Mouse (Mus musculus) common myeloid progenitor, adult 5-6 weeks (primary cell): ENCODE data around the gene Pcnx3. TPM values are rescaled to one million over a fixed set of nuclear protein-coding genes. Genes with fewer than 3 reads are reported as not detected.

Source experiments
- ATAC-seq: replicated peaks from 2 replicates; pipeline ENCODE4 v1.8.0; 2016; ENCODE audit warnings: low read depth, mild to moderate bottlenecking, moderate TSS enrichment, inconsistent platforms; ENCODE audit not compliant: poor library complexity, severe bottlenecking
- total RNA-seq: library from RNA; stranded (forward); fragments of 200-1000, 187-1606 nt; gene quantifications from 2 replicates; pipeline ENCODE4 v1.2.3, GENCODE M21; 2017

The Pcnx3 gene
- total RNA-seq, 1 experiment from 2014 or later, result 19.8 TPM

GRCm38 (mm10) chr19:5685861-5686260, 2.8 kb downstream of the Pcnx3 start:
- no peak for ATAC-seq

GRCm38 (mm10) chr19:5685431-5685830, 3.3 kb downstream of the Pcnx3 start:
- no peak for ATAC-seq

- ATAC-seq, result no peak
Measured at GRCm38 (mm10) chr19:5684985-5685384, 3.7 kb downstream of the Pcnx3 start.

GRCm38 (mm10) chr19:5684236-5684635, 4.5 kb downstream of the Pcnx3 start:
- no peak for ATAC-seq

GRCm38 (mm10) chr19:5680432-5680831, 8.3 kb downstream of the Pcnx3 start:
- ATAC-seq, result no peak

GRCm38 (mm10) chr19:5668372-5668771, 20.3 kb downstream of the Pcnx3 start:
- no peak for ATAC-seq

GRCm38 (mm10) chr19:5666386-5666785, 22.3 kb downstream of the Pcnx3 start:
- no peak for ATAC-seq

GRCm38 (mm10) chr19:5665465-5665864, 23.2 kb downstream of the Pcnx3 start:
- peak; percentile 26 for ATAC-seq

GRCm38 (mm10) chr19:5664669-5665257, 23.9 kb downstream of the Pcnx3 start:
- ATAC-seq, result no peak

- peak; percentile 78 for ATAC-seq
Measured at GRCm38 (mm10) chr19:5662981-5663913, 25.5 kb downstream of the Pcnx3 start, which contains the start of gene Sipa1. Gene Sipa1 (minus strand): TSS chr19:5663707.

- no peak for ATAC-seq
Measured at GRCm38 (mm10) chr19:5662310-5662709, 26.4 kb downstream of the Pcnx3 start.

- peak; percentile 39 for ATAC-seq
Measured at GRCm38 (mm10) chr19:5660942-5661751, 27.6 kb downstream of the Pcnx3 start.

- no peak for ATAC-seq
Measured at GRCm38 (mm10) chr19:5654720-5655298, 33.9 kb downstream of the Pcnx3 start.

- ATAC-seq, result no peak
Measured at GRCm38 (mm10) chr19:5653969-5654719, 34.6 kb downstream of the Pcnx3 start.

GRCm38 (mm10) chr19:5652570-5652969, 36.1 kb downstream of the Pcnx3 start:
- ATAC-seq, result no peak

GRCm38 (mm10) chr19:5651502-5652274, 37.0 kb downstream of the Pcnx3 start:
- ATAC-seq, result no peak

- ATAC-seq, result peak; percentile 62
Measured at GRCm38 (mm10) chr19:5649298-5649741, 39.4 kb downstream of the Pcnx3 start.

GRCm38 (mm10) chr19:5648401-5649297, 40.1 kb downstream of the Pcnx3 start:
- ATAC-seq, result peak; percentile 84
